Mouse (Mus musculus): ENCODE results near the gene Arhgef5. TPM values are rescaled to one million over a fixed set of nuclear protein-coding genes. Genes with fewer than 3 reads are reported as not detected.
"Not testable (repeated sequence)": the region's sequence is repeated elsewhere in the genome, so short reads cannot be mapped to it uniquely, and the experiment has no call there.

Gene Arhgef5
- total RNA-seq (2021), result 10 to 100 TPM; 14.0 to 14.1 TPM

GRCm38 (mm10) chr6:43265363-43266041 lies at the start of gene Arhgef5:
Arhgef5 (plus strand) TSS chr6:43265582.
- intact Hi-C loops (cut with DNase I), result no loop called here
- DNase-seq, result peak; percentile 61 to 67

GRCm38 (mm10) chr6:43231255-43231654 lies 34.1 kb upstream of the Arhgef5 start, which contains the start of gene Olfr47:
Olfr47 (plus strand) TSS chr6:43231529.
- intact Hi-C loops (cut with DNase I); DNase-seq: not testable (repeated sequence)

GRCm38 (mm10) chr6:43242061-43242460 lies 23.3 kb upstream of the Arhgef5 start:
- DNase-seq, result no peak

GRCm38 (mm10) chr6:43247396-43247795 lies 18.0 kb upstream of the Arhgef5 start:
- DNase-seq, result no peak
- intact Hi-C loops (cut with DNase I), result no loop called here

More at GRCm38 (mm10) chr6:43242061-43242460, 23.3 kb upstream of the Arhgef5 start:
- intact Hi-C loops (cut with DNase I), result no loop called here

GRCm38 (mm10) chr6:43252994-43253393 lies 12.4 kb upstream of the Arhgef5 start:
- intact Hi-C loops (cut with DNase I), result no loop called here
- DNase-seq, result no peak

GRCm38 (mm10) chr6:43254193-43254926 lies 11.0 kb upstream of the Arhgef5 start:
- intact Hi-C loops (cut with DNase I), result loop anchor here (1.0 kb wide), 2 partner anchors 24 to 43 kb away; no protein-coding TSS in a partner anchor
- no peak for DNase-seq

GRCm38 (mm10) chr6:43260756-43261155 lies 4.6 kb upstream of the Arhgef5 start:
- intact Hi-C loops (cut with DNase I), result no loop called here
- no peak for DNase-seq

- peak; percentile 27 to 28 for DNase-seq
- intact Hi-C loops (cut with DNase I), result no loop called here
Measured at GRCm38 (mm10) chr6:43266356-43266755, 974 bp downstream of the Arhgef5 start.

GRCm38 (mm10) chr6:43272597-43272996 lies 7.2 kb downstream of the Arhgef5 start:
- intact Hi-C loops (cut with DNase I), result loop anchor here (10.0 kb wide), 1 partner anchor 392 kb away; the partner anchor contains the start of gene Tpk1
- peak; percentile 17 for DNase-seq

GRCm38 (mm10) chr6:43274123-43274522 lies 8.7 kb downstream of the Arhgef5 start:
- DNase-seq, result no peak
- intact Hi-C loops (cut with DNase I), result loop anchor here (10.0 kb wide), 1 partner anchor 391 kb away; the partner anchor contains the start of gene Tpk1

GRCm38 (mm10) chr6:43278247-43278646 lies 12.9 kb downstream of the Arhgef5 start:
- intact Hi-C loops (cut with DNase I), result loop anchor here (1.0 to 10.0 kb wide), 3 partner anchors 19 to 387 kb away; partner anchors contain the start of gene Tpk1
- DNase-seq, result no peak

GRCm38 (mm10) chr6:43280481-43280880 lies 15.1 kb downstream of the Arhgef5 start:
- DNase-seq, result no peak
- intact Hi-C loops (cut with DNase I), result no loop called here

- intact Hi-C loops (cut with DNase I), result no loop called here
- DNase-seq, result no peak
Measured at GRCm38 (mm10) chr6:43292041-43292440, 26.7 kb downstream of the Arhgef5 start.

- DNase-seq, result no peak
- intact Hi-C loops (cut with DNase I), result no loop called here
Measured at GRCm38 (mm10) chr6:43292471-43293076, 27.2 kb downstream of the Arhgef5 start.

- no peak for DNase-seq
- intact Hi-C loops (cut with DNase I), result no loop called here
Measured at GRCm38 (mm10) chr6:43293175-43293574, 27.8 kb downstream of the Arhgef5 start.

- no peak for DNase-seq
- intact Hi-C loops (cut with DNase I), result loop anchor here (2.0 to 5.0 kb wide), 2 partner anchors 17 to 274 kb away; no protein-coding TSS in a partner anchor
Measured at GRCm38 (mm10) chr6:43295908-43296307, 30.5 kb downstream of the Arhgef5 start.

- intact Hi-C loops (cut with DNase I), result loop anchor here (1.0 to 5.0 kb wide), 3 partner anchors 18 to 275 kb away; no protein-coding TSS in a partner anchor
- no peak for DNase-seq
Measured at GRCm38 (mm10) chr6:43296798-43297507, 31.6 kb downstream of the Arhgef5 start.

GRCm38 (mm10) chr6:43297508-43297850 lies 32.1 kb downstream of the Arhgef5 start:
- intact Hi-C loops (cut with DNase I), result loop anchor here (1.0 to 5.0 kb wide), 3 partner anchors 19 to 275 kb away; no protein-coding TSS in a partner anchor
- DNase-seq, result no peak

- intact Hi-C loops (cut with DNase I), result no loop called here
- DNase-seq, result no peak
Measured at GRCm38 (mm10) chr6:43309454-43309853, 44.1 kb downstream of the Arhgef5 start, which contains the start of gene Nobox. Nobox (minus strand) TSS chr6:43309554.

- intact Hi-C loops (cut with DNase I), result no loop called here
- no peak for DNase-seq
Measured at GRCm38 (mm10) chr6:43310071-43310470, 44.7 kb downstream of the Arhgef5 start.

All from heart, postnatal 36 days (tissue).